In genomic region chr8:88588205-88588889, GRCm38 (mm10) we compare ENCODE assay signal across 18 mouse cellular contexts. TPM values are rescaled to one million over a fixed set of nuclear protein-coding genes. Genes with fewer than 3 reads are reported as not detected.
"Had no signal": no experiment of that assay in that cellular context is flagged by ENCODE, and none has a peak within 500 bp of the region (broad histone marks: within the 10 kb centered on the region; RNA-seq: fewer than 3 reads in every experiment).

No protein-coding gene starts in this region.

- H3K36me3 ChIP-seq: midbrain, embryonic 15.5 days; neural tube, embryonic 15.5 days had no signal

- H3K9ac ChIP-seq: lung, embryonic 14.5 days; midbrain, embryonic 13.5 days; midbrain, embryonic 15.5 days; neural tube, embryonic 13.5 days; neural tube, embryonic 15.5 days had no signal

- ATAC-seq: midbrain, embryonic 13.5 days; midbrain, embryonic 15.5 days had no signal

- H3K4me2 ChIP-seq: lung, embryonic 14.5 days; midbrain, embryonic 11.5 days; midbrain, embryonic 13.5 days; midbrain, embryonic 15.5 days; neural tube, embryonic 13.5 days; neural tube, embryonic 15.5 days had no signal

- H3K27me3 ChIP-seq: midbrain, embryonic 13.5 days; midbrain, embryonic 15.5 days; neural tube, embryonic 13.5 days; neural tube, embryonic 15.5 days had no signal

- H3K4me1 ChIP-seq: midbrain, embryonic 13.5 days; midbrain, embryonic 15.5 days; neural tube, embryonic 13.5 days; neural tube, embryonic 15.5 days had no signal

- DNase-seq: lung, adult 18-20 months; lung, embryonic 14.5 days; lung, postnatal 10 days; lung, postnatal 4 days; retina, postnatal 1 day; right cerebral cortex, adult 18-20 months; right cerebral cortex, postnatal 25 days; right cerebral cortex, postnatal 4 days; spleen, adult 18-20 months; thymus, adult 18-20 months; thymus, postnatal 14 days; thymus, postnatal 36 days had no signal

- H3K27ac ChIP-seq: midbrain, embryonic 13.5 days; midbrain, embryonic 15.5 days; neural tube, embryonic 13.5 days; neural tube, embryonic 15.5 days had no signal

- H3K4me3 ChIP-seq: megakaryocyte, embryonic 14.5 days; midbrain, embryonic 13.5 days; midbrain, embryonic 15.5 days; neural tube, embryonic 13.5 days; neural tube, embryonic 15.5 days had no signal

- H3K9me3 ChIP-seq: megakaryocyte, embryonic 14.5 days; midbrain, embryonic 13.5 days; midbrain, embryonic 15.5 days; neural tube, embryonic 13.5 days; neural tube, embryonic 15.5 days had no signal

RNA-seq across cellular contexts. Expression of gene Nod2, which starts 58.8 kb away (rescaled TPM):
- polyA plus RNA-seq: neural tube, embryonic 13.5 days had no signal
